Mouse (Mus musculus): Measurements from ENCODE around the gene Prkar2b.

DNA sequence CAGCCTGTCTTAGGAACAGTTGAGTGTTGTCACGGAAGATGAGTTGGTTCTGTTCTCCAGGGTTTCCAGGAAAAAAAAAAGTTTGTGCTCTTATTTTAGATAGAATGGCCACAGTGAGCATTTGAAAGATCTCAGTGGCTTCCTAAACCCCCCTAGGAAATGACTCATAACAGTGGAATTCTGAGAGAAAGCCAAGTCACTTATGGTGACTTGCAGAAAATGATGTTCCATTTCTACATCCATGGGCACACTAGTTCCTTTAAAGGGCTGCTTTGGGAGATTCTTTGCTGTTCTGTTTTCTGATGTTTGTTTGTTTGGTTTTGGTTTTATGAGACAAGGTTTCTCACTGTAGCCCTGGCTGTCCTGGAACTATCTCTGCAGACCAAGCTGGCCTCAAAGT is 34.1 kb upstream of the Prkar2b start:
- TF ChIP-seq CTCF (IDR thresholded peaks at IDR 0.05; ENCODE audit: low read depth, low read length) = no peak
- TF ChIP-seq POLR2A (IDR thresholded peaks at IDR 0.05; ENCODE audit: insufficient read depth, low read length) = no peak
- TF ChIP-seq EP300 (IDR thresholded peaks at IDR 0.05; ENCODE audit: insufficient read depth, low read depth, low read length) = no peak

Measured in ES-Bruce4 (cell line).